Mouse (Mus musculus) lung, postnatal 0 days (tissue): Measurements from ENCODE around the gene Krtap19-3.

Experiments
- CTCF ChIP-seq: IDR thresholded peaks from 2 replicates; pipeline ENCODE4 v1.5.1; 2016; ENCODE audit warnings: antibody characterized with exemption, mild to moderate bottlenecking
- EP300 ChIP-seq: IDR thresholded peaks from 2 replicates; pipeline ENCODE4 v1.6.1; 2016; ENCODE audit warnings: antibody characterized with exemption, mild to moderate bottlenecking, control low read depth

DNA sequence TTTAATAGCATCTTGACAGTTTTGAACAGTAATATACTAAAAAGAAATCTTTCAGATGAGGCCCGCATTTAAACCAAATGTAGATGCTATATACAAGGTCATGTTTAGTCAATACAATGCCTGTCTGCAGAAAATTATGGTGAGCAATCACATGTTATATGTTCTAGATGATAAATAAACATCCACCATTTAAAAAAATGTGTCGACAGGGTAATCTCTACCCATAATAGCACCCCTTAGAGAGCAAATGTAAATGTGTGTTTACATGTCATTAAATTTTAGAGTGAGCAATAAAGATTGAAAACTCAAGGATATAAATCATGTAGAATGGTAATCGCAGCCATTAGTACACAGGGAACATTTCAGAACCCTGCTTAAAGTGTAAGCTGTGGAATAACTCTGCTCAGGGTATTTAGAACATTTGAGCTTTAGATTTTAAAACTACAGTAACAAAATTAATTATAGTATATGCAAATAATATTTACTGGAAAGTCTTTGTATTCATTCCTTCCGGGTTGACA is 12.9 kb downstream of the Krtap19-3 start:
- TF ChIP-seq CTCF (no peak), EP300 (no peak)
